Mouse (Mus musculus): Measurements from ENCODE around the gene Tmem198. TPM values are rescaled to one million over a fixed set of nuclear protein-coding genes. Genes with fewer than 3 reads are reported as not detected.

Gene Tmem198
- under 1 TPM in 1 of 2 experiments, not detected in 1; 0.36 TPM for total RNA-seq (2021)
- long read RNA-seq, experiment 1 = 0 reads
- long read RNA-seq, experiment 2 = 0 reads

DNA sequence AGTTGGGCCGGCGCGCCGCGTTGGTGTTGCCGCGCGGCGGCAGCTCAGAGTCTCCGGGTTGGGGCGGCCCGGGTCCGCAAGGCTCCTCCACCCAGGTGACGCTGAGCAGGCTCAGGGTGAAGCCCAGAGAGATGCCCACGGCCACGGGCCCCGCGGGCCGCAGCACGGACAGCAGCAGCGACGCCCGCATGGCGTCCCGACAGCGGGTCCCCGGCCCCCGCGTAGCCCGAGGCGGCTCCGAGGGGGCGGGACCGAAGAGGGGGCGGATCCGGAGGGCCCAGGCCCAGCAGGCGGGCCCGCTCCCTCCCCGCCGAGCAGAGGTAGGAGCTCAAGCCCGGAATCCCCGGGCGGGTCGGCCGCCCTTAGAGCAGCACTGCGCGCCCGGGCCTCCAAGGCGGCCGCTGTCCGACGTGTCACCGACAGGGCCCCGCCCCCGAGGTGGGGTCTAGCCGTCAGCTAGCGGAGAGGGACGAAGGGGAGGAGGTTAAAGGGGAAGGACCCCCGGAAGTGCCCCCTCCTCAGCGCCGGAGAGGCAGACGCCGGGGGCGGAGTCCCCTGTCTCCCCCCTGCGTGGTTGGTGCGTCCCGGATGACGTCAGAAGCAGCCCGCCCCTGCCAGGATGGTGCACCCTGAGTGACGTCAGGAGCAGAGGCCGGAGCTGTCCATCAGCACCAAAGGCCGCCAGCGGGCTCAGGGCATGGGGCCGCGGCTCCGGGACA lies at the start of gene Tmem198, which contains the start of gene Chpf:
Gene Tmem198, plus strand, starts transcription at position 617 of the 719 bp plus-strand sequence.
Gene Chpf, minus strand, starts transcription at position 392 of the 719 bp plus-strand sequence.
- DNase-seq (ENCODE audit: low spot score) = peak; percentile 95

DNA sequence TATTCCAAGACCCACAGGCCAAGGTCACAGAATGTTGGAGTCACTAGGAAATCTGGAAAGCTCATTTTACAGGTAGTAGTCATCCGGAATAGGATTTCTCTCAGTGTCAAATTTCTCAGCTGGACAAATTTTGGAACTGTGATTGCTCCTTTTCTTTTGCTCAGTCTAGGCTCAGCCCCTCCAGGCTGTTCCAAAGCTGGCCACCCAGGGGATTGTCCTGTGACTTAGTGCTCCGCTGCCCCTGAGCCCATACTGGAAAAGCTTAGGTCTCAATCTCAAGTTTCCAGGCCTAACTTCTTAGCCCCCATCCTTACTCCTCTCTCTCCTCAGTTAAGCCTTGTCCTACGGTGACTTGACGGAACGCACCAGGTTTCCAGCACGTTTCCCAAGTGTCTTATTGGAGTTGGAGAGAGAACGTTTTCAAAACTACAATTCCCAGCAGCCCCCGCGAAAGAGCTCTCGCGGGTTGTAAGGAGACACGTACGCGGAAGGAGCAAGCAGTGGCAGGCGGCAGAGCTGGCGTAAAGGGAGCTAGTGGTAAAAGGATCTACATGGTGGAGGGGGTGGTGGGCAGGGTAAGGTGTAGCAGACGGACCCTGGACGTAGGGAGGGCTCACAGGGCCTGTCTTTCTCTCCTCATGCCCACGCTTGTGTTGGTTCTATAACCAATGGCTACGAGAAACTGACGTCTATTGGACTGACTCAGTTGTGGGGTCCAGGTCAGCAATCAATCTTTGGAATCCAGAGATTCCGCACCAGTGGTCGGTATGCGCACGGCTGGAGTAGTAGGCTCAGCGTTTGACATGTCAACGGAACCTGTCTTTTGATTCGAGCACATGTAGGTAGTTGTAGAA lies 43.6 kb upstream of the Tmem198 start, which contains the start of gene Gmppa:
Gene Gmppa, plus strand, starts transcription at position 456 of the 854 bp plus-strand sequence.
- peak; percentile 89 for DNase-seq (ENCODE audit: low spot score)

DNA sequence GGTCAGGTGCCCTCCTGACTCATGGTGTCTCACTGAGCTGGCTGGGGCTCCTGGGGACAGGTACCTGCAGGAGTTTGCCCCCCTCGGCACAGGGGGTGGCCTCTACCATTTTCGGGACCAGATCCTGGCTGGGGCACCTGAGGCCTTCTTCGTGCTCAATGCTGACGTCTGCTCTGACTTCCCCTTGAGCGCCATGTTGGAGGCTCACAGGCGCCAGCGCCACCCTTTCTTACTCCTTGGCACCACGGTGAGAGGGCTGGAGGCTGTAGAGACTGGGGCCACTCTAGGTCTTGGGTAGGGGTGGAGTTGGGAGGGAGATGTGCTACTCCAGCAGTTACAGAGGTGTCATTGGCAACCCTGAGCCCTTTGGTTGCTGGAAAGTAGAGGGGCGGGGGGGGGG lies 40.5 kb upstream of the Tmem198 start:
- no peak for DNase-seq (ENCODE audit: low spot score)

DNA sequence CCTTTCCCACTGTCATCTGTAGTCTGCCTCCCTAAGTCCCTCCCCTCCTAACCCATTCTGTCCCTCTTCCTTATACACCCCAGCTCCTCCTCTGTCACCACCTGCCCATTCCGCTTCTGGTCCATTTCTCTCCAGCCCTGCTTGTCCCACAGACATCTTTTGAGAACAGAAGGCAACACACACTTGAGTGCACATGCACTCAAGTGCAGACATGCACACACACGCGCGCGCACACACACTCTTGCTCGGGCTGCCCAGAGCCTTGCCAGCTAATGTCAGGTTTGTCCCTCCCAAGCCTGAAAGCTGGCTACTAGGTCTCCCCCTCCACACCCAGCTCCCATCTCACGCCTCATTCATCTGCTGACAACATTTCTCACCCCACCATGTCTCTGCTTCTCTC lies 38.7 kb upstream of the Tmem198 start:
- no peak for DNase-seq (ENCODE audit: low spot score)

DNA sequence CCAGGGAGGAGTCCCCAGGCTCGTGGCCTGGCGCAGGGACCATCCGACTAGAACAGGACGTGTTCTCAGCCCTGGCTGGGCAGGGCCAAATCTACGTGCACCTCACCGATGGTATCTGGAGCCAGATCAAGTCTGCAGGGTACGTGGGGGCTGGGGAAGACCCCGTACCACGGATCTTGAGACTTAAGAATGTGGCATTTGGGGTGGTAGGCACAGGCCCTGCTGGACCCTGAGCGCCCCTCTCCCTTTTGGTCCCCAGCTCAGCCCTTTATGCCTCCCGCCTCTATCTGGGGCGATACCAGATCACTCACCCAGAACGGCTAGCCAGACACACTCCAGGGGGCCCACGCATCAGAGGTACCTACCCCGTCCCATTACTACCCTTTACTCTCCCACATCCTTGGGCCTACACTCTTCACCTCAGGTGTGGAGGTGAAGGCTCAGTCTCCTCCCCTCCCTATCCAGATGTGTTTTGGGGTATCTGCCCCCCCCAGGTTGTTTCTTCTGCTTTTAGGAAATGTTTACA lies 37.8 kb upstream of the Tmem198 start:
- no peak for DNase-seq (ENCODE audit: low spot score)

DNA sequence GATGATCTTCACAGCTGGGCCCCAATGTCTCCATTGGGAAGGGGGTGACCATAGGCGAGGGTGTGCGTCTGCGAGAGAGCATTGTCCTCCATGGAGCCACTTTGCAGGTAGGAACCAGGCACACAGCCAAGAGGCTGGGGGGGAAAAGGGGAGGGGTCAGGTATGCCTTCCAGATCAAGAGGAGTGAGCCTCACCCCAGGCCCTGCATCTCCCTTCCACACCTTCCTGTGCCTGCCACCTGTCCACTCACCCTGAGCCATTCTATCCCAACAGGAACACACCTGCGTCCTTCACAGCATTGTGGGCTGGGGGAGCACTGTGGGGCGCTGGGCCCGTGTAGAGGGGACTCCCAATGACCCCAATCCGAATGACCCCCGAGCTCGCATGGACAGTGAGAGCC lies 37.2 kb upstream of the Tmem198 start:
- no peak for DNase-seq (ENCODE audit: low spot score)

DNA sequence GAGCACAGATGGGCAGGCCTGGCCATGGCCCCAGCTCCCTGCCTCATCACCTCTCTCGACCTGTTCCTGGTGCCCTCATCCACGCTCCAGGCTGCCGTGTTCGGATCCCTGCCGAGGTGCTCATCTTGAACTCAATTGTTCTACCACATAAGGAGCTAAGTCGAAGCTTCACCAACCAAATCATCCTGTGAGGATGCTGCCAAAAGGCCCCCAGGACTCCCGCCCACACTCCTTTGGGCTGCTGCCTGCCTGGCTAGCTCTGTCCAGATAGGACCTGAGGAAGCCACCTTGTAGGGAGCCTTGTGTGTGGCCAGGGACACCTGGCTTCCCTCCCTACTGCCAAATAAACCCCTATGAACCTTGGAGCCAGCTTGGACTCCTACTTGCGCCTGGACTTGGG lies 36.5 kb upstream of the Tmem198 start:
- no peak for DNase-seq (ENCODE audit: low spot score)

DNA sequence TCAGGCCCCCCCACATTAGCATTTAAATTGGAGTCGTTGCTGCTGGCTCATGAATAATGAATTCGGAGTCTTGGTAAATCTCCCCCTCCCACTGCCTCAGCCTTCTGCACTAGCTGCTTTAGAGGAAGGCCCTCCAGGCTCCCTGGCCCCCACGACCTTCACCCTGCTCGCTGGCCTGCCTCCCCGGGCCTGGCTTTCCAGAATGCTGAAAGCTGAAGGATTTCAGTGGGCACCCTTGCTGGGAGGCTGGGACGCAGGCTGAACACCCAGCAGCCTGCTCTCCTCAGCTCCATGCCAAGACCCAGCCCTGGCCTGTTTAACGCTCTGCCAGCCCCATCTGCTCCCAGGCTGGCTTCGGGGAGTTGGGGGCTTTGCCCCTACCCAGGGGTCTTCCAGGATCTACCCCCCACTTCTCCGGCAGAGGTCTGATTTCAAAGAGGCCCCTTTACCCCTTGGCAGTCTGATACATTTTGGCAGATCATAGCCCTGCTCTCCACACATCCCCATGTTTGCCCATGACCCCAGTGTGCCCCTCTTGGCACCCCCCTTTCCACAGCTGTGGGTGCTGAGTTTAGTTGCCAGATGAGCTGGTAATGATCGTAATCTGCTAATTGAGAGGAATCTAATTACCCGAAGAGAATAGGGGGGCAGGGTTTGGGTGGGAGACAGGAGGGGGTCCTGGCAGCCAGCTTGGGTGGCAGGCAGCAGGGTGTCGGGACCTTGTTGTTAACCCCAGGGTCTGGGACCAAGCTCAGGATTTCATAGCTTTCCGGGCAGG lies 35.9 kb upstream of the Tmem198 start:
- no peak for DNase-seq (ENCODE audit: low spot score)

DNA sequence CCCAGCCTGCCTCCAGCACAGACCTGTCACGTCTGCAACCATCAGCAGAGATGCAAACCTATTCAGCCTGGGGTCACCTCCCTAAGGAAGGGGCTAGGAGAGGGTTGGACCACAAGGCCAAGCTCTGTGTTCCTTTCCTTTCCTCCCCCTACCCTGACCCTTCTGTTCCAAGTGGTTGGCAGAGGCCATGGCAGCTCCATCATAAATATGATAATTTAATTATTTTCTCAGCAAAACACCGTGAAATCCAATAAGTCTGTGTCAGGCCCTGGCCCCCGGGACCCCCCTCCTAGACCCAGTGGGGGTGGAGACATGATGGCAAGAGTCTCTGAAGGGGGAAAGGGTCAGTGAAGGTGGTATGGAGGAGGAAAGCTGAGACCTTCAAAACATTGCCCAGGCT lies 35.1 kb upstream of the Tmem198 start:
- DNase-seq (ENCODE audit: low spot score) = no peak

DNA sequence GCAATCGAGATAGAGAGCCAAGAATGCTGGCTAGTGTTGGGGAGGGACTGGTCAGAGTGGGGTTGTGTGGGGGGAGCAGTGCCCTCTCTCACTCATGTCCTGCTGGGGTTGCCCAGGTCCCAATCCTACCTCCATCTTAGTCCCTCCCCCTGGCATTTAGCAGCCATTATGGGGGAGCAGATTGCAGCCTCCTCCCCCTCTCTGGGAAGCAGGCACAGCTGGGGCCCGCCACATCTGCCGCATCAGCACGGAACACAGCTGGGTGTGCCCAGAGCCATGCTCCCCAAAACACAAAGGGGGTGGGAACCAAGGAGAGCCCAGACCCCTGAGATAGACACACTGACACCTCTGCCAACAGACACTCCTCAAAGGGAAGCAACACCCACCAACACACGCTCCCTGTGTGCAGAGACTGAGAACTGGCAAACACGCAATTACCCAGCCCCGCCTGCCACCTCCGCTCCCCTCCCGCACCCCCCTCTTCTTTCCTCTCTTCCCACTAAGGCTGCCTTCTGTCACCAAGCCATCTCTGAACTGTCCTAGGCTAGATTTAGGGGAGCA lies 34.1 kb upstream of the Tmem198 start:
- DNase-seq (ENCODE audit: low spot score) = no peak

DNA sequence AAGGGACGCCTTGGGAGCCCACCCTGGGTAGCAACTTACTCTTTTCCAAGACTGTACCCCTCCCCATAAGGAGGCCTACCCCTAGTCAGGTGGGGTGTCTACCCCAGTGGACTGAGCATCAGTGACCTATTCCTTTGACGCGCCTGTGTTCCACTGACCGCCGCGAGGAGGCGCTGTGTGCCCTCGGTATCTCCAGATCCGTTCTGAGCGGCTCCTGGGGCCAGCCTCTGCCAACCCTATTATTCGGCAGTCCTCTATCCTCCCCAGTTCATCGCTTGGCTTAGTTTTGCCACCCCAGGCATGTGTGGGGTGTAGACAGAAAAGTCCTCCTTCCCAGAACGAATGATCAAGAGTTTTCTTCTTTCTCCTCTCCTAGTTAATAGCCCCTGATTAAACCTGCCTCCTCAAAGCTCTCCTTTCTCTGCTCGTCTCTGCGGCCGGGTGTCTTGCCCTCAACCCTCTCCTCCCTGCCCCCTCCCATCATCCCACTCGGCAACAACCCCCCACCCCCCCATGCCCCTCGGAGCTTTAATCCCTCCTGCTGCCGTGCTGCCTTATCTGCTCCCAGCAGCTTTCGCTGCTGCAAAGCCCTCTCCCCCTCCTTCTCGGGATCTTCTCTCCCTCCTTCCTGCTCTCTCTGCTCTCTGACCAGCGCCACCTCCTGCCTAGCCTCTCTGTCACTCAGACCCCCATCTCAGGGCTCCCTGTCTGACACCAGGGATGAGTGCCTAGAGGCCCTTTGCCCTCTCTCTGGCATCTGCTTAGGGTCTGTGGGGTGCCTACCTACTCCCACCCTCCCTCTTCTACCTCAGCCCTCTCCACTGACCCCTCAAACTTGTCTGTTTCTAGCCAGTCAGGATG lies 33.4 kb upstream of the Tmem198 start:
- DNase-seq (ENCODE audit: low spot score) = peak; percentile 80

DNA sequence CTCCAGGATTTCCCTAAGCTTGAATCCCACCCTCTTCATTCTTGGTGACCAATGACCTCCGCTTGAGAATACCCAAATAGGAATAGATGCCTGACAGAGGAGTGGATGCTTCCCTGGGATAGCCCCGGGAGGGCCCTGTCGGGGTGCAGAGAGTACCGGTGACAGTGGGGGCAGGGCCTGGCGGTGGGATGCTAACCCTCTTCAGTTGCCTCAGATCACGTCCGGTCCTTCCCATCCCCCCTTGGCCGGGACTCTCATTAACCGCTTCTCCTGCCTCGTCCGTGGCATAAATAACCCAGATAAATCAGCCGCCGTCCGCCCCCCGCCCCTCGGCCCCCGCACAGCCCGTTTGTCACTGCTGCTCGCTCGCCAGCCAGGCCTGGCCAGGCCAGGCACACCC lies 32.7 kb upstream of the Tmem198 start:
- DNase-seq (ENCODE audit: low spot score) = no peak

DNA sequence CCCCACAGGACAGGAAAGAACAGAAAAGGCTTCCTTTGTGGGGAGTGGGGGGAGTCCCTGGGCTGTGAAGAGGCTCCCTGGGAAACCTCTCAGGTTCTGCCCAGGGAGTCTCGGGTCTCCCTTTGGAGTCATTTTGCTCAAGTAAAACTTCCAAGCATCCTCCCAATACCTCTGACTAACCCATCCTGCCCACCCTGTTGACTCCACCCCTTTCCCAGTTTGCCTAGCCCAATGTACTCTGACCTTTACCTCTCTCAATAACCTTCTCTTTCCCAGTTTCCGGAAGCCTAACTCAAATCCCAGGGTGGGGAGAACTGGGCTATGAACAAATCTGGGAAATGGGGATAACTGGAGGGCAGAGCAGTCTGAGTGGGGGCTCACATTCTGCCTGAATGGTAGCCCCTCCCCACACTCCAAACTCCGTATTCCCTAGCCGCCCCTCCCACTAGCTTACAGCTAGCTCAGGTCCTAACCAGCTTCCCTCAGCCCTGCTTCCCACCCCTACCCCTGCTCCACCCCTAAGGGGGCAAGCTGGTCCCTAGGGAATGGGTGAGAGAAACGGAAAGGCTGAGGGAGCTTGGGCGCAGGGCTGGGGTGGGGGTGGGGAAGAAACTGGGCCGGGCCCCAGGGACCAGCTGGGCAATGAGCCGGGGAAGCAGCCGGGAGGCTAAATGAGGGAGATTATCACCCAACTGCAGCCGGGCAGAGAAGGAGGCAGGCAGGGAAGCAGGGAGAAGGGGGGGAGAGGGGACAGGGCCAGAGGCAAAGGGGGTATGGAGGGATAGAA lies 31.9 kb upstream of the Tmem198 start:
- no peak for DNase-seq (ENCODE audit: low spot score)

DNA sequence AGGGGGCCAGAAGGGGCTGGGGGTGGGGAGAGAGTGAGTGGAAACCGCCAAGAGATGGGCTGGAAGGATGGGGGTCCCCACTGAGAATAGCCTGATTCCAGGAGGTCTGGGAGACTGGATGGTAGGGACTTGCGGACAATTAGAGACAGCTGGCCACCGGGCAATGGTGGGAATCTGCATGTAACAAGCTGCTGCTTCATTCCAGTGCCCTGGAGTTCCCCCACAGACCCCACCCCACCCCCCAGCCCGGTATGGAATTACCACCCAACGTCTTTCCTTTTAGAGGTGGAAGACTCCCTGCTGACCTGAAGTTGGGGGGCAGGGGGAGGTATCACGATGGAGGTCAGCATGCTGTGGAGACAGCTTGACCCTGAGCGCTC lies 31.3 kb upstream of the Tmem198 start:
- no peak for DNase-seq (ENCODE audit: low spot score)

DNA sequence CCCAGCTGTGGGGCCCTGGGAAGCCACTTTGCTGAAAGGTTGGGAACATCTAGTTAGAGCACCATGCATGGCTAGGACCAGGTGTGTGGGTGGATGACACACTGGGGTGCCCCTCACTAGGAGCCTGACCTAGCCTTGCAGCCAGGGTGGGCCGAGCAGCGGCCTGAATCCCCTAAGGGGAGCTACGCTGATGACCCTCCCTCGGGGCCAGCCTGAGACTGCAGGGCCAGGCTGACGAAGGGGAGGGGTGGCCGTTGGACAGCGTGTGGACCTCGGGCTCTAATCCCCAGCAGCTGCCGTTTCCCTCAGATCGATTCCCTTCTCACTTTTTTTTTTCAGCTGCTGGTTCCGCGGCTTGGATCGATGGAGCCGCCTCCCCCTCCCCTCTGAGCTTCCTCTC lies 30.4 kb upstream of the Tmem198 start:
- DNase-seq (ENCODE audit: low spot score) = no peak

DNA sequence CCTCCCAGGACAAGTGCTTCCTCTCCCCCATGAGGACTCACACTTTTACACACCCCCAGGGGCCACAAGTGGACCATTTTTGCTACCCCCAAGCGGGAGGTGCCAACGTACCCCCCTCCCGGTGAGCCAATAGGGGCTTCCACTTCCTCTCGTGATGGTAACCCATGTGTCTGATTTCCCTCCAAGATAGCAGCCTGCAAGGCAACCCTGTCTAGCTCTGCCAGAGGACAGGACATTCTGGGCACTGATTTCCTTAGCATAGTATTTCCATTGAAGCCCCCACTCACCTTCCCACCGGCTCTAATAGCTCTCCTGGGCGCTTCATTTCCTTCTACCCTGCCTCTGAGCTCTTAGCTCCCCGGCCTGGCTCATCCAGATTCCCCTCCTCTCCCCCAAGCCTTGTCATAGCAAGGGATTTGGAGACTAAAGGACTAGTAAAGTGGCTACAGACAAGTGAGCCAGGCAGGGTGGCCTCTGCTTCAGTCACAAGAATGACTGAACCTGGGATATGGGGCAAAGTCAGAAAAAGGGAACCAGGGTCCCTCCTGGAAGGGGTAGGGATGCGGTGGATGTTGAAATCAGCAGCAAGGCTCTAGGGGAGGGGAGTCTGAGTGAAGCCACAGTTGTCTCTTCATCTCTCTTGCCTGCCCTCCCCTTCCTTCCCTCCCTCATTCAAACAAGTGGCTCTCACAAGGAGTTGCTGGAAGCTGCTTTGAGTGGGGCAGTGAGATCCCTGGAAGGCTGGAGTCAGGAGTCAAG lies 29.8 kb upstream of the Tmem198 start:
- no peak for DNase-seq (ENCODE audit: low spot score)

DNA sequence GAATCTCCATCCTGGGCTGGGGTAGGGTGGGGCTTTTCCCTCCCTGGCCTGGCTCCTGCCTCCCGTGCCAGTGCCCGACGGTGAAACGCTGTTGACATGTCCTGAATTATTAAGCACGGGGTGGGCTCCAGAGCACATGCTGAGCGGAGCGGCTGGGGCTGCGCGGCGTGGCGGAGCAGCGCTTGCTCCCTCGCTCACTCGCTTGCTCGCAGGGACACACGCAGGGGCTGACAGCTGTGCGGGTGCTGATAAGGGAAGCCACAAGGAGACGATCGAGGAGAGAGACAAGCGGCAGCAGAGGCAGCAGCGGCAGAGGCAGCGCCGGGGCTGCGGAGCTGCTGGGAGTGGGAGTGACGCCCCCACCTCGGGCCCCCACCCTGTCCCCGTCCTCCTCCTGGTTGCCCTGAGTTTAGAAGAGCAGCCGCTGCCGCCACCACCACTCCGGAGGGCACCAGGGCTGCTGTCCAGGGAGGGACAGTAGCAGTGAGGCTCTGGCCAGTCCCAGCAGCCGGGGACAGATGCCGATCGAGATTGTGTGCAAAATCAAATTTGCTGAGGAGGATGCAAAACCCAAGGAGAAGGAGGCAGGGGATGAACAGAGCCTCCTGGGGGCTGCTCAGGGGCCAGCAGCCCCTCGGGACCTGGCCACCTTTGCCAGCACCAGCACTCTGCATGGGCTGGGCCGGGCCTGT lies 28.9 kb upstream of the Tmem198 start, which contains the start of gene Asic4:
Gene Asic4, plus strand, starts transcription at position 123 of the 692 bp plus-strand sequence.
- no peak for DNase-seq (ENCODE audit: low spot score)

DNA sequence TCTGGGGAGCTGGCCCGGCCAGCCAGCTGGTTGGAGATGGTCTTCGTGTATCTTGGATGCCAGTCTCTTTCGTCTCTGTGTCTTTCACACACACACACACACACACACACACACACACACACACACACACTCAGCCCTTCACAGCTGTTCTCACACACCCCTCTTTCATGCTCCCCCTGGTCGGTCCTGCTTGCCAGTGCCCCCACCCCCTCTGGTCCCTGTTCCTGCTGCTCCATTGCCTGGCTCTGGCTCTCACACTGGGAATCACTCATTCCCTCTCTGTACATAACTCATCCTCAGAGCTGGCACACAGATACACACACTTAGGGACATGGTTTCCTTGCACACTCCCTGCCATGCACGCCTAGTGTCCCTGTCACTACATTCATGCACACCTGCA lies 27.4 kb upstream of the Tmem198 start:
- DNase-seq (ENCODE audit: low spot score) = no peak
